Mouse (Mus musculus) cerebellum, adult 2 months (tissue): ENCODE measurements around the gene Nedd9.

Experiments used
- CTCF ChIP-seq: fragments of 200-500 bp; IDR thresholded peaks from 2 replicates; pipeline ENCODE4 v1.5.1; 2011; ENCODE audit warnings: low read depth, mild to moderate bottlenecking, control low read depth, low read length, moderate library complexity, borderline replicate concordance; ENCODE audit not compliant: insufficient read depth
- POLR2A ChIP-seq: fragments of 200-500 bp; IDR thresholded peaks from 2 replicates; pipeline ENCODE4 v1.6.1; 2011; ENCODE audit warnings: low read length, control low read depth, borderline replicate concordance; ENCODE audit not compliant: insufficient read depth

- no peak for TF ChIP-seq POLR2A
- no peak for TF ChIP-seq CTCF
These were observed 83.3 kb downstream of the Nedd9 start for GRCm38 (mm10) chr13:41403838-41404237.
